Mouse (Mus musculus) G1E (cell line): ENCODE data around the gene Ace3. TPM values are rescaled to one million over a fixed set of nuclear protein-coding genes. Genes with fewer than 3 reads are reported as not detected.

ENCODE experiments used
- ATAC-seq: 2 replicates; pipeline ENCODE4 v1.8.0; 2016; ENCODE audit warnings: mild to moderate bottlenecking; ENCODE audit not compliant: insufficient number of reproducible peaks, poor library complexity, low FRiP score, severe bottlenecking; ENCODE audit errors: extremely low read depth
- DNase-seq: peaks from one replicate; pipeline ENCODE4 v3.0.0; 2012; ENCODE audit warnings: low spot score
- H3K27me3 ChIP-seq: 2 replicates; pipeline ENCODE4 v1.6.1; 2012; ENCODE audit warnings: mild to moderate bottlenecking, low read length, inconsistent platforms; ENCODE audit not compliant: insufficient read depth
- H3K36me3 ChIP-seq: replicated peaks from 2 replicates; pipeline ENCODE3; 2012; ENCODE audit warnings: mild to moderate bottlenecking, inconsistent platforms
- H3K4me1 ChIP-seq: 2 replicates; pipeline ENCODE4 v1.6.1; 2012; ENCODE audit warnings: low read depth, low read length, inconsistent platforms, mixed read lengths; ENCODE audit not compliant: insufficient read depth
- H3K4me3 ChIP-seq: 2 replicates; pipeline ENCODE4 v1.5.1; 2012; ENCODE audit warnings: low read depth, mild to moderate bottlenecking, inconsistent platforms, low read length, moderate library complexity, mixed read lengths
- H3K9me3 ChIP-seq: replicated peaks from 2 replicates; pipeline ENCODE4 v1.6.1; 2012; ENCODE audit warnings: inconsistent platforms
- CTCF ChIP-seq: IDR thresholded peaks from 2 replicates; pipeline ENCODE4 v1.5.1; 2012; ENCODE audit warnings: low read depth, low read length, inconsistent platforms, mixed read lengths
- GATA1 ChIP-seq: IDR thresholded peaks from 2 replicates; pipeline ENCODE4 v1.6.1; 2012; ENCODE audit warnings: borderline replicate concordance, low read length, inconsistent platforms, mixed read lengths
- GATA2 ChIP-seq: IDR thresholded peaks from 2 replicates; pipeline ENCODE4 v1.6.1; 2012; ENCODE audit warnings: low read depth, low read length, inconsistent platforms, borderline replicate concordance
- POLR2AphosphoS5 ChIP-seq: IDR thresholded peaks from 2 replicates; pipeline ENCODE4 v1.6.1; 2012; ENCODE audit warnings: low read depth, low read length, inconsistent platforms; ENCODE audit not compliant: insufficient replicate concordance
- TAL1 ChIP-seq: conservative IDR thresholded peaks from 2 replicates; pipeline ENCODE4 v1.6.1; 2012; ENCODE audit warnings: low read depth, low read length, inconsistent platforms, mixed read lengths
- polyA plus RNA-seq: library from polyadenylated mRNA; stranded (reverse); fragments of >175 nt; gene quantifications from 2 replicates; pipeline ENCODE4 v1.2.3, GENCODE M21; 2012
- total RNA-seq, 2 experiments: library from RNA; stranded (forward) in 1 of 2; stranded (reverse) in 1 of 2; fragments of 200-1000 nt in 1 of 2; fragments of >200 nt in 1 of 2; fragmentation: Nextera tagmentation in 1 of 2; gene quantifications; 2 replicates each; pipeline ENCODE4 v1.2.3; 2014 to 2017

Gene Ace3
- total and polyA plus RNA-seq, 3 experiments, result not detected

- peaks cover 82% of the 10 kb centered on the region for H3K36me3 ChIP-seq
- TF ChIP-seq CTCF (no peak), POLR2AphosphoS5 (no peak), TAL1 (no peak), GATA1 (no peak), GATA2 (no peak)
These were observed 51.3 kb downstream of the Ace3 start for GRCm38 (mm10) chr11:106045780-106046179.

GRCm38 (mm10) chr11:106046584-106046983 lies 52.1 kb downstream of the Ace3 start:
- H3K36me3 ChIP-seq, result peaks cover 85% of the 10 kb centered on the region
- peaks cover 42% of the 10 kb centered on the region for H3K4me1 ChIP-seq
- H3K9me3 ChIP-seq, result no peaks in the 10 kb centered on the region
- DNase-seq (no peak), ATAC-seq (no peak)
- no peak overlapping the region for H3K4me3 ChIP-seq
- no peaks in the 10 kb centered on the region for H3K27me3 ChIP-seq
- no peak for TF ChIP-seq GATA1
- TF ChIP-seq GATA2, result no peak
- TF ChIP-seq TAL1, result no peak
- no peak for TF ChIP-seq POLR2AphosphoS5
- TF ChIP-seq CTCF, result no peak

More at GRCm38 (mm10) chr11:106045780-106046179, 51.3 kb downstream of the Ace3 start:
- Histone ChIP-seq H3K4me1 (peaks cover 43% of the 10 kb centered on the region), H3K27me3 (no peaks in the 10 kb centered on the region), H3K9me3 (no peaks in the 10 kb centered on the region), H3K4me3 (no peak overlapping the region)
- ATAC-seq (no peak), DNase-seq (no peak)

GRCm38 (mm10) chr11:106053921-106054320 lies 59.4 kb downstream of the Ace3 start:
- no peak for TF ChIP-seq GATA1
- H3K4me1 ChIP-seq, result peaks cover 61% of the 10 kb centered on the region

GRCm38 (mm10) chr11:106054600-106054999 lies 60.1 kb downstream of the Ace3 start:
- Histone ChIP-seq H3K9me3 (no peaks in the 10 kb centered on the region), H3K27me3 (no peaks in the 10 kb centered on the region), H3K36me3 (peaks cover 87% of the 10 kb centered on the region), H3K4me3 (peak overlapping the region; percentile 13; the same call in 1 of the 2 replicates), H3K4me1 (peaks cover 66% of the 10 kb centered on the region)
- TF ChIP-seq CTCF (no peak), POLR2AphosphoS5 (no peak), GATA2 (0 out of 2 replicates have a peak, but pooled peaks have one; percentile 31), TAL1 (peak; percentile 49; the same call in 1 of the 2 replicates)
- ATAC-seq, result peak; percentile 9; the same call in 1 of the 2 replicates
- no peak for DNase-seq

More at GRCm38 (mm10) chr11:106053921-106054320, 59.4 kb downstream of the Ace3 start:
- H3K4me3 ChIP-seq, result no peak overlapping the region
- ATAC-seq, result no peak
- no peaks in the 10 kb centered on the region for H3K27me3 ChIP-seq
- H3K36me3 ChIP-seq, result peaks cover 87% of the 10 kb centered on the region
- DNase-seq, result no peak
- H3K9me3 ChIP-seq, result no peaks in the 10 kb centered on the region

Other genes with a start within 250 kb of the Ace3 start
- not detected in 2 replicates for gene Cyb561, start 41.3 kb upstream of the Ace3 start, total RNA-seq (2014; fragmentation: Nextera tagmentation)
- gene Cyb561, start 41.3 kb upstream of the Ace3 start, total RNA-seq (2017), result 0.33 and 0.70 TPM in 2 replicates
- not detected in 2 replicates for gene Cyb561, start 41.3 kb upstream of the Ace3 start, polyA plus RNA-seq
- not detected in 2 replicates for gene Ace, start 26.7 kb upstream of the Ace3 start, total RNA-seq (2014; fragmentation: Nextera tagmentation)
- gene Ace, start 26.7 kb upstream of the Ace3 start, total RNA-seq (2017), result not detected in 2 replicates
- gene Ace, start 26.7 kb upstream of the Ace3 start, polyA plus RNA-seq, result not detected in 2 replicates
- gene Kcnh6, start 13.4 kb downstream of the Ace3 start, total RNA-seq (2014; fragmentation: Nextera tagmentation), result not detected in 2 replicates
- not detected in 2 replicates for gene Kcnh6, start 13.4 kb downstream of the Ace3 start, total RNA-seq (2017)
- gene Kcnh6, start 13.4 kb downstream of the Ace3 start, polyA plus RNA-seq, result not detected in 2 replicates
- gene Dcaf7, start 42.2 kb downstream of the Ace3 start, total RNA-seq (2014; fragmentation: Nextera tagmentation), result 70.7 and 84.6 TPM in 2 replicates
- 70.0 and 74.3 TPM in 2 replicates for gene Dcaf7, start 42.2 kb downstream of the Ace3 start, total RNA-seq (2017)
- gene Dcaf7, start 42.2 kb downstream of the Ace3 start, polyA plus RNA-seq, result 40.4 and 59.3 TPM in 2 replicates
- gene Taco1, start 71.4 kb downstream of the Ace3 start, total RNA-seq (2014; fragmentation: Nextera tagmentation), result 14.6 and 20.3 TPM in 2 replicates
- gene Taco1, start 71.4 kb downstream of the Ace3 start, total RNA-seq (2017), result 20.4 and 21.4 TPM in 2 replicates
- gene Taco1, start 71.4 kb downstream of the Ace3 start, polyA plus RNA-seq, result 18.6 and 19.2 TPM in 2 replicates
- gene Map3k3, start 89.9 kb downstream of the Ace3 start, total RNA-seq (2014; fragmentation: Nextera tagmentation), result 21.1 and 30.0 TPM in 2 replicates
- gene Map3k3, start 89.9 kb downstream of the Ace3 start, total RNA-seq (2017), result 29.5 and 31.9 TPM in 2 replicates
- gene Map3k3, start 89.9 kb downstream of the Ace3 start, polyA plus RNA-seq, result 4.5 and 4.9 TPM in 2 replicates
- gene Gm10840, start 166.2 kb downstream of the Ace3 start, total RNA-seq (2014; fragmentation: Nextera tagmentation), result not detected in 2 replicates
- gene Gm10840, start 166.2 kb downstream of the Ace3 start, total RNA-seq (2017), result not detected in 2 replicates
- not detected in 2 replicates for gene Gm10840, start 166.2 kb downstream of the Ace3 start, polyA plus RNA-seq
- 258 and 309 TPM in 2 replicates for gene Limd2, start 166.2 kb downstream of the Ace3 start, total RNA-seq (2014; fragmentation: Nextera tagmentation)
- 77.5 and 94.4 TPM in 2 replicates for gene Limd2, start 166.2 kb downstream of the Ace3 start, total RNA-seq (2017)
- 365 and 413 TPM in 2 replicates for gene Limd2, start 166.2 kb downstream of the Ace3 start, polyA plus RNA-seq
- gene Strada, start 207.5 kb downstream of the Ace3 start, total RNA-seq (2014; fragmentation: Nextera tagmentation), result 28.9 and 40.2 TPM in 2 replicates
- 19.5 and 21.1 TPM in 2 replicates for gene Strada, start 207.5 kb downstream of the Ace3 start, total RNA-seq (2017)
- gene Strada, start 207.5 kb downstream of the Ace3 start, polyA plus RNA-seq, result 32.3 and 36.2 TPM in 2 replicates
- 78.5 and 92.2 TPM in 2 replicates for gene Ccdc47, start 221.7 kb downstream of the Ace3 start, total RNA-seq (2014; fragmentation: Nextera tagmentation)
- 90.1 and 129 TPM in 2 replicates for gene Ccdc47, start 221.7 kb downstream of the Ace3 start, total RNA-seq (2017)
- 3.8 and 3.9 TPM in 2 replicates for gene Ccdc47, start 221.7 kb downstream of the Ace3 start, polyA plus RNA-seq
- gene Ddx42, start 222.3 kb downstream of the Ace3 start, total RNA-seq (2014; fragmentation: Nextera tagmentation), result 63.7 and 71.8 TPM in 2 replicates
- 89.0 and 112 TPM in 2 replicates for gene Ddx42, start 222.3 kb downstream of the Ace3 start, total RNA-seq (2017)
- gene Ddx42, start 222.3 kb downstream of the Ace3 start, polyA plus RNA-seq, result 28.4 and 50.3 TPM in 2 replicates